Mouse (Mus musculus): Measurements from ENCODE around the gene Defb20. TPM values are rescaled to one million over a fixed set of nuclear protein-coding genes. Genes with fewer than 3 reads are reported as not detected.

Gene Defb20
- polyA plus RNA-seq, 1 experiment from 2014 or later = 0.17 TPM

DNA sequence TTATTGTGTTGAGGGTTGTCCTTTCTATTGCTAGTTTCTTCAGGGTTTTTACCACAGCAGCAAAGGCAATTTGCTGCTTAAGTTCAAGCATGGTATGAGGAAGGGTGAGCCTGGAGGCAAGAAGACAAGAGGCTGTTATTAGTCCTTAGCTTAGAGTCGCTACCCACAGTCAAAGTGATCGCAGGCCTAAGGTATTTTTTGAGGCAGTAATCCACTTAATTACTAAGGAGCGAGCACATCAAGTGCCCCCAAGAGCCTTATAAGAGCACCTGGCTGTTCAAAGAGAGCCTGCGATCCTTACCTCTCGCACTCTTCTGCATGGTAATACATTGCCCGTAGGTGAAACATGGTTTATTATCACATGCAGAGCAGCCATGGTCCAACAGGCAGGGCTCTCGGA lies 4.9 kb downstream of the Defb20 start:
- Histone ChIP-seq H3K4me3 (replicated peaks; ENCODE audit: low read depth, low read length) (no peak overlapping the region), H3K27ac (no peak overlapping the region), H3K9me3 (replicated peaks; ENCODE audit: low read length) (no peaks in the 10 kb centered on the region), H3K9ac (ENCODE audit: low read depth, low read length) (no peak overlapping the region), H3K4me1 (replicated peaks; ENCODE audit: insufficient read depth, low read length) (no peaks in the 10 kb centered on the region), H3K27me3 (ENCODE audit: insufficient read depth, low read length) (no peaks in the 10 kb centered on the region), H3K36me3 (ENCODE audit: insufficient read depth, low read length) (no peaks in the 10 kb centered on the region), H3K4me2 (ENCODE audit: low read length) (no peak overlapping the region)
- TF ChIP-seq CTCF (IDR thresholded peaks at IDR 0.05; ENCODE audit: low read depth) = no peak
- DNase-seq (ENCODE audit: low spot score) (no peak), ATAC-seq (replicated peaks; ENCODE audit: low FRiP score, low read depth) (no peak)
- 89% methylated on average over 7 of the region's 7 CpGs for WGBS

- 80% methylated on average over 2 of the region's 2 CpGs for WGBS
- Histone ChIP-seq H3K27ac (no peak overlapping the region), H3K9me3 (replicated peaks; ENCODE audit: low read length) (no peaks in the 10 kb centered on the region), H3K4me3 (replicated peaks; ENCODE audit: low read depth, low read length) (no peak overlapping the region), H3K27me3 (ENCODE audit: insufficient read depth, low read length) (no peaks in the 10 kb centered on the region), H3K4me1 (replicated peaks; ENCODE audit: insufficient read depth, low read length) (no peaks in the 10 kb centered on the region), H3K9ac (ENCODE audit: low read depth, low read length) (no peak overlapping the region), H3K4me2 (ENCODE audit: low read length) (no peak overlapping the region), H3K36me3 (ENCODE audit: insufficient read depth, low read length) (no peaks in the 10 kb centered on the region)
- ATAC-seq (replicated peaks; ENCODE audit: low FRiP score, low read depth) = no peak
- peak; percentile 53 for TF ChIP-seq CTCF (IDR thresholded peaks at IDR 0.05; ENCODE audit: low read depth)
- no peak for DNase-seq (ENCODE audit: low spot score)
These were observed 10.2 kb downstream of the Defb20 start for GRCm38 (mm10) chr2:152487024-152487423.

DNA sequence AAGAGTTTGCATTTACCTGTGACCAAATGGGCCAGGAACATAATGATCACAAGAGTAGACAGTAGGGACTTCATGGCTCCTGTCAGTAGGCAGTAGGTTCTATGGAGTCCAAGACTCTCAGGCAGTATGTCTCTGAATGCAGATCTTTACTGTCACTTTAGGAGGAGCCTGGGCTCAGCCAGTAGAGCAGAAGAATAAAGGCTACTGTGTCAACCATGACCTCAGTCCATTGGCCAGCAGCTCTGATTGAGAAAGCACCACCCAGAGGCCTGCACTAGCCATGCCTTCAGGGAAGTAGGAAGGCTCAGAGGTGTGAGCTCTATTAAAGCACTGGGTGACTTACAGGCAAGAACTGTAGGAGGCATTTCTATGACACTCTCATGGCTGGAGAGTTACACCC lies 13.2 kb downstream of the Defb20 start, which contains the start of gene Defb22:
Defb22 (minus strand) TSS at position 101 of the 400 bp plus-strand sequence.
- no peaks in the 10 kb centered on the region for H3K36me3 ChIP-seq (ENCODE audit: insufficient read depth, low read length)
- H3K4me1 ChIP-seq (replicated peaks; ENCODE audit: insufficient read depth, low read length) = no peaks in the 10 kb centered on the region
- TF ChIP-seq CTCF (IDR thresholded peaks at IDR 0.05; ENCODE audit: low read depth) = no peak
- no peak for ATAC-seq (replicated peaks; ENCODE audit: low FRiP score, low read depth)
- DNase-seq (ENCODE audit: low spot score) = no peak
- no peak within 1 kb of the TSS for H3K4me3 ChIP-seq (replicated peaks; ENCODE audit: low read depth, low read length)
- no peak within 1 kb of the TSS for H3K27ac ChIP-seq
- no peak within 1 kb of the TSS for H3K9ac ChIP-seq (ENCODE audit: low read depth, low read length)
- H3K4me2 ChIP-seq (ENCODE audit: low read length) = no peak within 1 kb of the TSS
- no peaks in the 10 kb centered on the region for H3K27me3 ChIP-seq (ENCODE audit: insufficient read depth, low read length)
- no peaks in the 10 kb centered on the region for H3K9me3 ChIP-seq (replicated peaks; ENCODE audit: low read length)

- H3K9ac ChIP-seq (ENCODE audit: low read depth, low read length) = no peak overlapping the region
- 77% methylated on average over 6 of the region's 6 CpGs for WGBS
- H3K4me1 ChIP-seq (replicated peaks; ENCODE audit: insufficient read depth, low read length) = no peaks in the 10 kb centered on the region
- no peak overlapping the region for H3K27ac ChIP-seq
- H3K9me3 ChIP-seq (replicated peaks; ENCODE audit: low read length) = no peaks in the 10 kb centered on the region
- H3K4me2 ChIP-seq (ENCODE audit: low read length) = no peak overlapping the region
- peak; percentile 31; the same call in 1 of the 2 replicates for TF ChIP-seq CTCF (IDR thresholded peaks at IDR 0.05; ENCODE audit: low read depth)
- H3K27me3 ChIP-seq (ENCODE audit: insufficient read depth, low read length) = no peaks in the 10 kb centered on the region
- no peak for DNase-seq (ENCODE audit: low spot score)
- ATAC-seq (replicated peaks; ENCODE audit: low FRiP score, low read depth) = no peak
- no peaks in the 10 kb centered on the region for H3K36me3 ChIP-seq (ENCODE audit: insufficient read depth, low read length)
- H3K4me3 ChIP-seq (replicated peaks; ENCODE audit: low read depth, low read length) = no peak overlapping the region
These were observed 16.3 kb downstream of the Defb20 start for GRCm38 (mm10) chr2:152493151-152493550.

DNA sequence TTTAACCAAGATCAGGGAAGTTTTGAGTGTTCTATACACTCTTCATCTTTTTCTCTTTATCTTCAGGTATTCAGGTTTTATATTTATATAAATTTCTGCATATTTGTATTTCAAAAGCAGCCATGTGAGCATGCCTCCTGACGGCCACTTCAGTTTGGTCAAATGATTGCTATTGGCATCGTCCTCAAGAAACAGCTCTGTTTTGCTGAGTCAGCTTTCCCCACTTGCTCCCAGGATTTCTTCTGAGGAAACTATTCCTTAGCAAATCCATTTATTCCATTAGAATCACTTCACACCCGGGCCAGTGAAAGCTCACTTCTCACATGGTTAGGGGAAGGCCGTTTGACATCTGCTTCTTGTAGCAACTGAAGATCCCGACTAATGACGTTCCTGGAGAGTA lies 21.2 kb downstream of the Defb20 start:
- Histone ChIP-seq H3K4me1 (replicated peaks; ENCODE audit: insufficient read depth, low read length) (no peaks in the 10 kb centered on the region), H3K27ac (no peak overlapping the region), H3K27me3 (ENCODE audit: insufficient read depth, low read length) (no peaks in the 10 kb centered on the region), H3K4me2 (ENCODE audit: low read length) (no peak overlapping the region), H3K9ac (ENCODE audit: low read depth, low read length) (no peak overlapping the region), H3K36me3 (ENCODE audit: insufficient read depth, low read length) (no peaks in the 10 kb centered on the region), H3K4me3 (replicated peaks; ENCODE audit: low read depth, low read length) (no peak overlapping the region), H3K9me3 (replicated peaks; ENCODE audit: low read length) (no peaks in the 10 kb centered on the region)
- DNase-seq (ENCODE audit: low spot score) (no peak), ATAC-seq (replicated peaks; ENCODE audit: low FRiP score, low read depth) (no peak)
- 72% methylated on average over 6 of the region's 6 CpGs for WGBS
- TF ChIP-seq CTCF (IDR thresholded peaks at IDR 0.05; ENCODE audit: low read depth) = no peak

DNA sequence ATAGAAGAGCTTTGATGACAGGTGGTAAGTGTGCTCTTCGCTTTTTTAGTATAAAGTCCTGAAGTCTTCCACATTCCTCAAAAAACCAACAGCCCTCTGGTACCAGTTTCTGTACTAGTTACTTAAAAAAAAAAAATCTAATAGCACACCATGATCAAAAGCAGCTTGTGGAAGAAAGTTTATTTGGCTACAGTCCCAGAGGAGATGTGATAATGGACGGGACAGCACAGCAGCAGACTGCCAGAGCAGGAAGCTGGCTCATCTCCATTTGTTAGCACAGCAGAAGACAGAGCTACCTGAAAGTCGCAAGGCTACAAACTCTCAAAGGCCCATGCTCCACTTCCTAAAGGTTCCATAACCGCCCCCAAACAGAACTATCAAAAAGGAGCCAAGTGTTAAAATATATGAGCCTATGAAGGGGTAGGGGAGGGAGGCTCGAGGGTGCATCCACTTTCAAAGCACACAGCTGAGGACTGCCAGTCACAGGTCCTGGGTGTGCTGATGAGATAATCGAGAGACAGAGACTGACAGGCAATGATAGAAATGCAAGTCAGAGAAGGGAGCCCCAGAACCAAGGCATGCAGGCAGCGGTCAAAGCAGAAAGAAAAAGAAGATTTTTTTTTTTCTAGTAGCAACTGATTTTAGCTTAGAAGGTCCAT lies 23.5 kb downstream of the Defb20 start:
- no peaks in the 10 kb centered on the region for H3K36me3 ChIP-seq (ENCODE audit: insufficient read depth, low read length)
- TF ChIP-seq CTCF (IDR thresholded peaks at IDR 0.05; ENCODE audit: low read depth) = no peak
- H3K9ac ChIP-seq (ENCODE audit: low read depth, low read length) = no peak overlapping the region
- no peaks in the 10 kb centered on the region for H3K4me1 ChIP-seq (replicated peaks; ENCODE audit: insufficient read depth, low read length)
- no peaks in the 10 kb centered on the region for H3K9me3 ChIP-seq (replicated peaks; ENCODE audit: low read length)
- ATAC-seq (replicated peaks; ENCODE audit: low FRiP score, low read depth) (no peak), DNase-seq (ENCODE audit: low spot score) (no peak)
- H3K27ac ChIP-seq = no peak overlapping the region
- no peak overlapping the region for H3K4me2 ChIP-seq (ENCODE audit: low read length)
- WGBS = 67% methylated on average over 7 of the region's 7 CpGs
- H3K27me3 ChIP-seq (ENCODE audit: insufficient read depth, low read length) = no peaks in the 10 kb centered on the region
- H3K4me3 ChIP-seq (replicated peaks; ENCODE audit: low read depth, low read length) = no peak overlapping the region

DNA sequence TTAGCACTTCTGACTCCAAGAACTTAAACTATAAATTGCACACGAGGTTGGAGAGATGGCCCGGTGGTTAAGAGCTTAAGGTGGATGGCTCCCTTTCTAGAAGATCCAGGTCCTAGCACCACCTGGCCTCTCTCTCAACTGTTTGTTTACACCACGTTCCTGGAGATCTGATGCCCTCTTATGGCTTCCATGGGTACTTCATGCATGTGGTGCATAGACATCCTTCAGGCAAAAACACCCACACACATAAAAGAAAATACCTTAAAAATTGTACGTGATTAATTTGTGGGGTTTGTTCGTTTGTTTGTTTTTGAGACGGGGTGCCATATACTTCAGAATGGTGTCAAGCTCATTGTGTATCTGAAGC lies 24.0 kb downstream of the Defb20 start:
- DNase-seq (ENCODE audit: low spot score) (no peak), ATAC-seq (replicated peaks; ENCODE audit: low FRiP score, low read depth) (no peak)
- WGBS = 78% methylated on average over 6 of the region's 6 CpGs
- H3K4me2 ChIP-seq (ENCODE audit: low read length) = no peak overlapping the region
- H3K36me3 ChIP-seq (ENCODE audit: insufficient read depth, low read length) = no peaks in the 10 kb centered on the region
- H3K9me3 ChIP-seq (replicated peaks; ENCODE audit: low read length) = no peaks in the 10 kb centered on the region
- no peak overlapping the region for H3K4me3 ChIP-seq (replicated peaks; ENCODE audit: low read depth, low read length)
- no peaks in the 10 kb centered on the region for H3K27me3 ChIP-seq (ENCODE audit: insufficient read depth, low read length)
- TF ChIP-seq CTCF (IDR thresholded peaks at IDR 0.05; ENCODE audit: low read depth) = peak; percentile 37
- no peak overlapping the region for H3K9ac ChIP-seq (ENCODE audit: low read depth, low read length)
- H3K27ac ChIP-seq = no peak overlapping the region
- H3K4me1 ChIP-seq (replicated peaks; ENCODE audit: insufficient read depth, low read length) = no peaks in the 10 kb centered on the region
